In the genomic region with DNA sequence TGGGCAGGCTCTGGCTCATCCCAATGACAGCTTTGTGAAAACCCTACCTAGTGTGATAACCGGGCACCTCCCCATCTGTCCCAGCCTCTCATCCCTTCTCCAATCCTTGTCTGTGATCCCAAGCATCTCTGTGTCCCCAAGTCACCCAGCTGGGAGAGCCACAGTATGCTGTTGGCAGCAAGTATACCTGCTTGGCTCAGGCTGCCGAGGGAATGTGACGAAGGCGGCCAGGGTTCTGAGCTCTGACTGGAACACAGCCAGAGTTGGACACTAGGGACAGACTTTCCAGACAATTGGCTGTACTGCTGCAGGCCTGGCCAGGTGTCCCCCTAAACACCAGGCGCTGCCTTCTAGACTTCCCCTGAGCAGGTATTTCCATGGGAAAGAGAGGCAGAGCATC, we compare ENCODE assay signal across 10 mouse cellular contexts.
DNase-seq lines count a peak whose midpoint lies in the region; ATAC-seq and TF ChIP-seq lines count a peak whose summit lies in the region.
"Had no signal": no experiment of that assay in that cellular context is flagged by ENCODE, and none has a peak within 500 bp of the region (broad histone marks: within the 10 kb centered on the region; RNA-seq: fewer than 3 reads in every experiment).

No protein-coding gene starts in this region.

- TF ChIP-seq CTCF in intestine, postnatal 0 days (IDR thresholded peaks at IDR 0.05; ENCODE audit: low read depth): no peak

- intact Hi-C loops in gastrocnemius, postnatal 36 days (cut with DNase I): no loop called here

- H3K36me3 ChIP-seq in kidney, embryonic 16.5 days (ENCODE audit: insufficient read depth, low read length): no peaks in the 10 kb centered on the region
- no peaks in the 10 kb centered on the region for H3K36me3 ChIP-seq in intestine, postnatal 0 days (ENCODE audit: control insufficient read depth, insufficient read depth)

- ATAC-seq in kidney, embryonic 16.5 days (ENCODE audit: low FRiP score, low TSS enrichment): no peak
- ATAC-seq in cerebellum, adult (ENCODE audit: insufficient number of reproducible peaks, low FRiP score, low TSS enrichment): peak; percentile 79
- ATAC-seq in granulocyte monocyte progenitor cell, adult 5-6 weeks (replicated peaks; ENCODE audit: poor library complexity, severe bottlenecking): no peak
- no peak for ATAC-seq in intestine, postnatal 0 days

- WGBS in kidney, embryonic 16.5 days: 63% methylated on average over 5 of the region's 5 CpGs
- WGBS in intestine, postnatal 0 days: 75% methylated on average over 5 of the region's 5 CpGs

- 0 out of 2 replicates have a peak, but pooled peaks cover 4% of the 10 kb centered on the region for H3K4me1 ChIP-seq in kidney, embryonic 16.5 days (ENCODE audit: insufficient read depth, low read length)
- H3K4me1 ChIP-seq in intestine, postnatal 0 days (replicated peaks; ENCODE audit: control insufficient read depth, insufficient read depth, low read length): no peaks in the 10 kb centered on the region

- no peaks in the 10 kb centered on the region for H3K9me3 ChIP-seq in kidney, embryonic 16.5 days (ENCODE audit: low read length)
- no peaks in the 10 kb centered on the region for H3K9me3 ChIP-seq in intestine, postnatal 0 days (ENCODE audit: control insufficient read depth)
- H3K9me3 ChIP-seq: embryonic facial prominence, embryonic 15.5 days had no signal

- no peak overlapping the region for H3K9ac ChIP-seq in kidney, embryonic 16.5 days (replicated peaks; ENCODE audit: low read length)
- H3K9ac ChIP-seq in intestine, postnatal 0 days (ENCODE audit: low read depth, low read length): no peak overlapping the region
- H3K9ac ChIP-seq: embryonic facial prominence, embryonic 15.5 days; lung, embryonic 14.5 days had no signal

- no peak overlapping the region for H3K27ac ChIP-seq in kidney, embryonic 16.5 days (ENCODE audit: low read length)
- no peak overlapping the region for H3K27ac ChIP-seq in intestine, postnatal 0 days (ENCODE audit: low read depth, low read length)
- H3K27ac ChIP-seq: embryonic facial prominence, embryonic 15.5 days had no signal

- H3K4me2 ChIP-seq in kidney, embryonic 16.5 days (replicated peaks; ENCODE audit: low read depth, low read length): no peak overlapping the region
- H3K4me2 ChIP-seq in intestine, postnatal 0 days (replicated peaks; ENCODE audit: low read depth): no peak overlapping the region
- H3K4me2 ChIP-seq: embryonic facial prominence, embryonic 15.5 days; lung, embryonic 14.5 days had no signal

- no peak overlapping the region for H3K4me3 ChIP-seq in kidney, embryonic 16.5 days (ENCODE audit: low read length)
- no peak overlapping the region for H3K4me3 ChIP-seq in intestine, postnatal 0 days (ENCODE audit: low read depth, low read length)
- H3K4me3 ChIP-seq: embryonic facial prominence, embryonic 15.5 days had no signal

- peak; percentile 29 for DNase-seq in kidney, postnatal 10 days
- DNase-seq in adrenal gland, postnatal 25 days: peak; percentile 26
- peak; percentile 33 to 45 for DNase-seq in gastrocnemius, postnatal 36 days
- DNase-seq: lung, embryonic 14.5 days; spleen, adult 18-20 months had no signal

- no peaks in the 10 kb centered on the region for H3K27me3 ChIP-seq in kidney, embryonic 16.5 days (ENCODE audit: insufficient read depth, low read length)
- no peaks in the 10 kb centered on the region for H3K27me3 ChIP-seq in intestine, postnatal 0 days (replicated peaks; ENCODE audit: control insufficient read depth, insufficient read depth, low read length)
- H3K27me3 ChIP-seq: embryonic facial prominence, embryonic 15.5 days had no signal
